Mouse (Mus musculus) spleen, adult 12 weeks (tissue): Measurements from ENCODE around the gene Myo18a.

Experiments used
- DNase-seq: peaks from one replicate; pipeline ENCODE4 v3.0.0; 2022; ENCODE audit warnings: low spot score

Gene Myo18a

GRCm38 (mm10) chr11:77771879-77772713 is 9.1 kb downstream of the Myo18a start:
- DNase-seq = no peak

GRCm38 (mm10) chr11:77775701-77776400 is 12.8 kb downstream of the Myo18a start:
- no peak for DNase-seq

- DNase-seq = no peak
Observed at GRCm38 (mm10) chr11:77777436-77777835, 14.4 kb downstream of the Myo18a start.

DNA sequence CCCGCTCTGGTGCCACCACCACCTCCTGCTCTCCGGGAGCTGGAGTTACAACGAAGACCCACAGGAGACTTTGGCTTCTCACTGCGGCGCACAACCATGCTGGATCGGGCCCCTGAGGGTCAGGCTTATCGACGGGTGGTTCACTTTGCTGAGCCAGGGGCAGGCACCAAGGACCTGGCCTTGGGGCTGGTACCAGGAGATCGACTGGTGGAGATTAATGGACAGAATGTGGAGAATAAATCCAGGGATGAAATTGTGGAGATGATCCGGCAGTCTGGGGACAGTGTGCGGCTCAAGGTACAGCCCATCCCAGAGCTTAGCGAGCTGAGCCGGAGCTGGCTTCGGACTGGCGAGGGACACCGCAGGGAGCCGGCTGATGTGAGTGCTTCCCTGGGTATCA is 14.9 kb downstream of the Myo18a start:
- no peak for DNase-seq

GRCm38 (mm10) chr11:77779240-77779639 is 16.2 kb downstream of the Myo18a start:
- DNase-seq = no peak

DNA sequence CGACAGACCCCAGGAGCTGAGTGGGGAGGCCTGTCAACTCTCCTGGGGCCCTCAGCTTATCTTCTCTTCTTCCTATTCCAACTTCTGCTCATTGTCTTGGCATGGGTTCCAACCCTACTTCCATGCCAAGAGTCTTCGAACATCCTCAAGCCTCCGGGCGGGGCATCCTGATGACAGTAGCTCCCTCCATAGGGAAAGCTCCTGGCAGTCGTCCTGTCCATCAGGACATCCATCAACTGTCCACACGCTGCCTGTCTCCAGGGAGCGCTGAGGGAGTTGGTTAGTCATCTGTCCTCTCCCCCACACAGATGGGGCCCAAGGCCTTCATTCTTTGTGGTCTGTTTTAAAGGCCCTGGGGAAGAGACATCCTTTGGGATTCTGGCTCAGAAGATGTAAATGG is 18.0 kb downstream of the Myo18a start:
- no peak for DNase-seq

GRCm38 (mm10) chr11:77782104-77782815 is 19.2 kb downstream of the Myo18a start:
- no peak for DNase-seq

GRCm38 (mm10) chr11:77783211-77783746 is 20.2 kb downstream of the Myo18a start:
- no peak for DNase-seq

DNA sequence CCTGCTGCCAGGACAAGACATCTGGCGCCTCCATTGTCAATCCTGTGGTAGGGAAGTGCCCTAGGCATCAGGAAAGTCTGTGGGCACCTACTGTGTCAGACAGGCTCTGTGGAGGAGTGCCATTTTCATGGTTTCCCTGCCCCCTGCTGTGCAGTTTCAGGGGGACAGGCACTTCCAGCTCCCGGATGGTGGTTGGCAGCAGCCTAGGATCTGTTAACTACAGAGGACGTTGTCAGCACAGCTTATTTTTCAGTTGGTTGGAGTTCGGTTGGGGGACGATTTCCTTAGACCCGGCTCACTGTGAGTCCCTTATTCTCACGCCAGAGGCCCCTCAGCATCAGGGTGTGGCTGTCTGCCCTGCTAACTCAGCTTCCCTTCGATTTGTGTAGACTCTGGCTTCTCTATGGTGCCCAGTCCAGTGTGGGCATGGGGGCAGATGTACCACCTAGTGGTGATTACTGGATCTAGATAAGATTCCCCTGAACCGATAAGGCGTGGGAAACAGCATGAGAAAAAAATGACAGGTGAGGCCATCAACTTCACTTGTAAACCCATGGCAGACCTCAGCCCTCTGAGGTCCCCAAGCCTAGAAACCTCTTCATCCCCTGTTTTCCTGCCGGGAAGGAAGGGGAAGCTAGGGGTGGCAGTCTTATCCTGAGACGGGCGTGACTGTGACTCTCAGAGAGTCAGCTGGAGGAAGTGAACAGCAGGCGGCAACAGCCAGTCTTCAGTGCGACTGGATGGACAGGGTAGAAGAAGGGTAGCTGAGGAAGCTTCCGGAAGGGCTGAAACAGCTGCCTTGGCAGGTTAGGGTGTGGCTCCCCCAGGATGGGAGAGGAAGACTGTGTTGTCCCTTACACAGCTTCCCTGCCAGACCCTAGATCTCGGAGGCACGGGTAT is 21.0 kb downstream of the Myo18a start:
- no peak for DNase-seq

GRCm38 (mm10) chr11:77784894-77785293 is 21.8 kb downstream of the Myo18a start:
- no peak for DNase-seq

- DNase-seq = no peak
Observed at GRCm38 (mm10) chr11:77785396-77785767, 22.3 kb downstream of the Myo18a start.

DNA sequence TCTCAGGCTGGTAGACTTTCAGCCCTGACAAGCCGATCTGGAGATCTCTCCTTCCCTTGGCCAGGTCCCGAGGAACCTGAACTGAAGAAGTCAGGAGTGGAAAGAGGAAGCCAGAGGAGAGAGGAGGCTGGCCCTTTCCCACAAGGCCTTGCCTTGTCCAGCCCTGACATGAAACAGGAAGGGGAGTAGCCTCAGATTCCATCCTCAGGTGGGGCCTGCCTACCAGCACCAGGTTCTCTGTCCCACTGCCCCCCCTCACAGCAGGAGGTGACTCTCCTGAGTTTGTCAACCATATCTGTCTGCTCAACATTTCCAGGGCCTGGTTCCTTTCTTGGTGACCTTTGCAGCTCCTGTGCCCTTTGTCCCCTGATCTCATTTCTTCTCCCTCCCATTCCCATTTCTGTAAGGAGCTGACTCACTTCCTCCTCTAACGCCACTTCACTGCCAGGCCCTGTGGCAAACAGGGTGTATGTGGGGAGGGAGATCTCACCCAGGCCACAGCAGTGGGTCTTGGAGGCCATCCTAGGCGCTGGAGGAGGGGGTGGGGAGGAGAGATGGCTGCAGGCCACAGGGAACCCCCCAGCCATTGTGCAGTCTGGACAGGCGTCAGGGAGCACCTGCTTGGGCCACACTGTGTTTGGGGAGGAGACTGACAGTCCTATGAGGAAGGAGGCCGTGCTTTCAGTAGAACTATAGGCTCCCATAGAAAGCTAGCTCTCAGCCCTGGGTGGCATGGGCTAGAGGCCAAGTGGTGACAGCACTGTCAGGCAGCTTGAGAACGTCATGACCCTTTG is 22.9 kb downstream of the Myo18a start:
- DNase-seq = no peak

GRCm38 (mm10) chr11:77787707-77788106 is 24.7 kb downstream of the Myo18a start, which contains the start of gene Gm10277:
Gene Gm10277, minus strand, starts transcription at chr11:77787747.
- no peak for DNase-seq

GRCm38 (mm10) chr11:77789512-77789911 is 26.5 kb downstream of the Myo18a start:
- DNase-seq = no peak

DNA sequence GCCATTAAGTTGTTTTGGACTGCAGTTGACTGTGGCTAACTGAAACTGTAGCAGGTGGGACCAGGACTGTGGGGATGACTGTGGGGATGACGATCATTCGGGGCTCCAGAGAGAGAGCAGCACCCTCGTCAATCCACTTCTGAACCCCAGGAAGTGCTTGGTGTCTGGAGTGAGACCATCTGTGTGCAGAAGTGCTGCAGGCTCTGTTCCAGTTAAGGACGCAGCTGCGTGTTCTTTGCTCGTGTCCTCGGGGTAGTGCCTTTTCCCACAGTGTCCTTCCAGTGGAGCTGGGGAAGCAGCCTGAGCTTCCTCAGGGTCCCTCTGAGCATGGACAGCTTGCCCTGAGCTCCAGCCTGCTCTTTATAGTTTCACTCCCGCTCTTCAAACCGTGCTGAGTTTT is 27.2 kb downstream of the Myo18a start:
- DNase-seq = no peak

DNA sequence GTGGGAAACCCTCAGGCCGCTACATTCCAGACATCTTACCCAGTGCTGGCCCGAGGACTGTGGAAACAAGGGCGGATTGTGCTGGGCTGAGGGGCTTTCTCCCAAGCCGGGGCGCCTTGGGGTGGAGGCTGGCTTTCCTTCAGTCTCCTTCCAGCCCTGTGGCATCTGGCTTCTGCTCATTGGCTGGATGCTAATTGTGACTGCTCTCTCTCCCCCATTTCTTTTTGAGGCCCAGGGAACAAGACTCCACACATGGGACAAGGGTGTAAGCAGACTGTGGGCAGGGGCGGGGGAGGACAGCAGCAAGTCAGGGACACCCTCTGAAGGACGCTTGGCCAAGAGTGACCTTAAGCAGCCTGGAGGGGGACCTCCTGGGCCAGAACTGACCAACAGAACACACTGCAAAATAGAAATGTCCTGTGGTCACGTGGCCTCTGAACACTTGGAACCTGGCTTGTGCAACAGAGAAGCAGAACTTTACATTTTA is 28.2 kb downstream of the Myo18a start:
- no peak for DNase-seq

DNA sequence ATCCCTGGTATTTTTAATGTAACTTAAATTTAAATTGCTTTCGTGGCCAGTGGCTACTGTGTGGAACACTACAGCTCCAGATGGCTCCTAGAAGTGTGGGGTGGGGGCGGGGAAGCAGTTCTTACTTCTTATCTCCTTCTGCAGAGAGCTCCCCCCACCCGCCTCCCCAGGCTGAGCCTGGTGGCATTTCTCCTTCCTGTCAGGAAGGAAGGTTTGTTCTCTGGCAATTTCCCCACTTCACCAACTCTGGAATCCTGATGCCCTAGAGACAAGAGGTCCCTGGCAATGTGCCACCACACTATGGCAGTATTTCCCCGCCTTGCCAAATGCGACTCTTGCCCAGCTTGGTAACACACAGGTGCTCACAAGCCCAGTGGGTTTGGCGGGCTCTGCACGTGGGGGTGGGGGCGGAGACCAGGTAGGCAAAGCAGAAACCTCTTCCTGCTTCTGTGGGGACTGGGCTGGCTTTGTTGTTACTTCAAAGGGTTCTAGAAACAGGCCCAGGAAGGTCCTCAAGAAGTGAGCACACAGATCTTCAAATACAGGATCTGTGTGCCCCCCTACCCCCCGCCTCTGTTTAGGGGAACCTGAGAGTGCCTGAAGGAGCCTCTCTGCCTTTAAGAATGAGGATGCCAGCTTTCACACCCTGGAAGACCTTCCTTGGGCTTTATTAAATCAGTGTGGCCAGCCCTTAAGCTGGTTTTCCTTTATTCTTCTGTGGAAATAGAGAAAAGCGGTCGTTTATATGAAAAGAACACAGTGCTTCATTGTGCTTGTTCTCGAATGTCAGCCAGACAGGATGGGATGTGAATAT is 28.9 kb downstream of the Myo18a start:
- no peak for DNase-seq

GRCm38 (mm10) chr11:77792566-77792909 is 29.5 kb downstream of the Myo18a start:
- DNase-seq = no peak

- peak; percentile 96 for DNase-seq
Observed at GRCm38 (mm10) chr11:77793238-77793930, 30.3 kb downstream of the Myo18a start.
